Mouse (Mus musculus): ENCODE results near the gene Cpt1a. TPM values are rescaled to one million over a fixed set of nuclear protein-coding genes. Genes with fewer than 3 reads are reported as not detected.

The Cpt1a gene
- polyA plus RNA-seq, 1 experiment from 2014 or later, result 33.4 TPM

Small RNAs within 50 kb of the gene (microRNA-seq; reads per million reads assigned to microRNA genes)
- not detected for gene Mir6984

Other genes starting within 250 kb of the Cpt1a start
- 126 and 129 TPM in 2 replicates for gene Mrpl21, start 39.4 kb upstream of the Cpt1a start, polyA plus RNA-seq (2015; fragmentation: Nextera tagmentation; extraction: Ambion mirVana)
- 9.5 and 9.6 TPM in 2 replicates for gene Ighmbp2, start 39.3 kb upstream of the Cpt1a start, polyA plus RNA-seq (2015; fragmentation: Nextera tagmentation; extraction: Ambion mirVana)
- gene Tesmin, start 66.5 kb downstream of the Cpt1a start, polyA plus RNA-seq (2015; fragmentation: Nextera tagmentation; extraction: Ambion mirVana), result 0.43 and 0.53 TPM in 2 replicates
- gene Gal, start 92.2 kb downstream of the Cpt1a start, polyA plus RNA-seq (2015; fragmentation: Nextera tagmentation; extraction: Ambion mirVana), result 0.72 and 1.2 TPM in 2 replicates

Data from kidney, embryonic 15.5 days (tissue).